Mouse (Mus musculus): ENCODE results near the gene Aspg. TPM values are rescaled to one million over a fixed set of nuclear protein-coding genes. Genes with fewer than 3 reads are reported as not detected.

Gene Aspg
- polyA plus RNA-seq, 1 experiment from 2014 or later, result 0.29 TPM

DNA sequence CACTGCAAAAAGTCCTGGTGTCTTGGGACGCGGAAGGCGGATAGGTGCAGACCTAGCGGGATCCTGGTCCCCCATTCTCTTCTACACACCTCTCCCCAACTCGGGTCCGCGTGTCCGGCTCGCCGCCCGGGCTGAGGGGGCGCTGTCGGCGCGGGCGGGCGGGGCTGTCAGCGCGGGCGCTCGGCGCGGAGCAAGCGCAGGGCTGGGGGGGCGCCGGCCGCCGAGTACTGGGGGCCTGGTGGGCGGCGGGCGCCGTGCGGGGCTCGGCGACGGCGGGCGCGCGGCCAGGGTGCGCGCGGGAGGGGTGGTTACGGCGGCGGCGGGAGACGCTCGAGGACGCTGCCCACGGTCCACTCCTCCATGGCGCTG is 37.3 kb downstream of the Aspg start:
- Histone ChIP-seq H3K36me3 (replicated peaks; ENCODE audit: control insufficient read depth, insufficient read depth) (no peaks in the 10 kb centered on the region), H3K4me1 (replicated peaks; ENCODE audit: control insufficient read depth, insufficient read depth, low read length) (peaks cover 35% of the 10 kb centered on the region), H3K27me3 (ENCODE audit: control insufficient read depth, insufficient read depth, low read length) (peaks cover 70% of the 10 kb centered on the region), H3K4me2 (replicated peaks) (peak overlapping the region; percentile 85), H3K4me3 (replicated peaks; ENCODE audit: low read length) (peak overlapping the region; percentile 55), H3K9ac (peak overlapping the region; percentile 62), H3K9me3 (ENCODE audit: control insufficient read depth, low read length) (no peaks in the 10 kb centered on the region), H3K27ac (peak overlapping the region; percentile 63; the same call in 1 of the 2 replicates)
- ATAC-seq (ENCODE audit: low FRiP score), result no peak
- no peak for DNase-seq (ENCODE audit: low spot score)
- 0% methylated on average over 22 of the region's 52 CpGs for WGBS

DNA sequence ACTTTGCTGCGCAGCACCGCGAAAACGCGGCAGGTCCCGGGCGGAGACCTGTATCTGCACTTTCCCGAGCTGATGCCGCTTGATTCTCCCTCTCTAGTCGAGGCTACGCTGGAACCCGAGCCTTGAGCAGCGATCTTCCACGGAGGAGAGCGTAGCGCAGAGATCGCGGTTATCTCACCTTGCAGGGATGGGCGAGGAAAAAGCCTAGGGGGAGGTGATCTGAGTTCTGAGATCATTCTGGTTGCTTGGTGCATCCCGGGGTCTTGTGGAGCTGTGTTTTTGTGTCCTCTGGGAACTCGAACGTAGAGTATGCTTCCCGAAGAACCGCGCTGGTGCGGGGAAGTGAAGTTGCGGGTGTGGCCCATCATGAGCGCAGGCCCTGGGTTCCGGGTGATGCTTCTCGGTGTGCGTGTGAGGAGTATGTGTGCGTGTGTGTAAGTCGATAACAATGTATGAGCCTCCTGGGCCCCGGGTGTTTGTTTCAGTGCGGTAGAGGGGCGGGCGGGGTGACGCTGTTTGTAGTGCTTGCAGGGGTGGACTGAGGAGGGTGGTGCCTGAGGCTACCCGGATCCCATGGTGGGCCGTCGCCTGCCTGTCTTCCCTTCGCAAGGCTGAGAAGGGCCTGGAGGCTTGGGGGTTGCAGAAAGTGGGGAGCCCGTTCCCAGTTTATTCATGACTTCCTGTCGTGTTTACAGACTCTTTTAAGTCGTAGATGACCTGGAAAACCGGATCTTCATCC is 38.1 kb downstream of the Aspg start:
- H3K27me3 ChIP-seq (ENCODE audit: control insufficient read depth, insufficient read depth, low read length), result peaks cover 70% of the 10 kb centered on the region
- peak overlapping the region; percentile 63; the same call in 1 of the 2 replicates for H3K27ac ChIP-seq
- peak overlapping the region; percentile 85 for H3K4me2 ChIP-seq (replicated peaks)
- peaks cover 35% of the 10 kb centered on the region for H3K4me1 ChIP-seq (replicated peaks; ENCODE audit: control insufficient read depth, insufficient read depth, low read length)
- DNase-seq (ENCODE audit: low spot score), result no peak
- no peaks in the 10 kb centered on the region for H3K36me3 ChIP-seq (replicated peaks; ENCODE audit: control insufficient read depth, insufficient read depth)
- no peaks in the 10 kb centered on the region for H3K9me3 ChIP-seq (ENCODE audit: control insufficient read depth, low read length)
- under 1% methylated on average over 46 of the region's 46 CpGs for WGBS
- peak overlapping the region; percentile 55 for H3K4me3 ChIP-seq (replicated peaks; ENCODE audit: low read length)
- no peak; the same call in 1 of the 2 replicates for ATAC-seq (ENCODE audit: low FRiP score)
- H3K9ac ChIP-seq, result peak overlapping the region; percentile 62

DNA sequence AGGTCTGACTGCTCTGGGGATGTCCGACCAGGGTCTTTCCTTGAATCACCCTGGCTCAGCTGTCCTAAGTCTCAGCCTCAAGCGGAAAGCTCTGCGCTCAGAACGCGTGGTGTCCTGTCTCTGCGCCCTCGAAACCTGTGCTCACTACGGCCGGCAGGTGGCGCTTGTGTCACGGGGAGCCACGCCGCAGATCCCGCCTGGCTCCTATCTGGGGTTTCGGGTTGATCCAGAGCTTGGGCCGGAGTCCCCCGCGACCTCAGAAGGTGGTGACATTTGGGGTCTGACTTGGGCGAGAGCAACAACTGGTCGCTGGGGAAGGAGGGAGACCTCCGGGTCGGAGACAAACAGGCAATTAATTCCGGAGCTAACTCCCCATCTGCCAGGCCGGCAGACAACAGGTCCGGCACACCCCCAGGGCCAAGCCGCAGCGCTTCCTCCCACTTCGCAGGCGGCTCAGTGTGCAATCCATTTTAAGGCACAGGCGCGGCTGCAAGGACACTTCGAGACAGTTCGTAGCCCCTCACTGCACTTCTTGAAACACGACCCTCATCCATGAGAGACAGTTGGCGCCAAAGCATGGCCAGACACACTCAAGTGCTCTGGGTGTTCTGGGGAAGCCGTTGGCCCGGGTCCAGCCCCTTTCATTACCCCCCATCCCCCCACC is 38.9 kb downstream of the Aspg start:
- ATAC-seq (ENCODE audit: low FRiP score) (peak; percentile 59), DNase-seq (ENCODE audit: low spot score) (peak; percentile 91)
- Histone ChIP-seq H3K27me3 (ENCODE audit: control insufficient read depth, insufficient read depth, low read length) (peaks cover 76% of the 10 kb centered on the region), H3K4me1 (replicated peaks; ENCODE audit: control insufficient read depth, insufficient read depth, low read length) (peaks cover 41% of the 10 kb centered on the region), H3K27ac (no peak overlapping the region), H3K4me3 (replicated peaks; ENCODE audit: low read length) (peak overlapping the region; percentile 55), H3K4me2 (replicated peaks) (peak overlapping the region; percentile 85), H3K9ac (peak overlapping the region; percentile 62), H3K9me3 (ENCODE audit: control insufficient read depth, low read length) (no peaks in the 10 kb centered on the region), H3K36me3 (replicated peaks; ENCODE audit: control insufficient read depth, insufficient read depth) (no peaks in the 10 kb centered on the region)
- WGBS, result under 1% methylated on average over 37 of the region's 37 CpGs

DNA sequence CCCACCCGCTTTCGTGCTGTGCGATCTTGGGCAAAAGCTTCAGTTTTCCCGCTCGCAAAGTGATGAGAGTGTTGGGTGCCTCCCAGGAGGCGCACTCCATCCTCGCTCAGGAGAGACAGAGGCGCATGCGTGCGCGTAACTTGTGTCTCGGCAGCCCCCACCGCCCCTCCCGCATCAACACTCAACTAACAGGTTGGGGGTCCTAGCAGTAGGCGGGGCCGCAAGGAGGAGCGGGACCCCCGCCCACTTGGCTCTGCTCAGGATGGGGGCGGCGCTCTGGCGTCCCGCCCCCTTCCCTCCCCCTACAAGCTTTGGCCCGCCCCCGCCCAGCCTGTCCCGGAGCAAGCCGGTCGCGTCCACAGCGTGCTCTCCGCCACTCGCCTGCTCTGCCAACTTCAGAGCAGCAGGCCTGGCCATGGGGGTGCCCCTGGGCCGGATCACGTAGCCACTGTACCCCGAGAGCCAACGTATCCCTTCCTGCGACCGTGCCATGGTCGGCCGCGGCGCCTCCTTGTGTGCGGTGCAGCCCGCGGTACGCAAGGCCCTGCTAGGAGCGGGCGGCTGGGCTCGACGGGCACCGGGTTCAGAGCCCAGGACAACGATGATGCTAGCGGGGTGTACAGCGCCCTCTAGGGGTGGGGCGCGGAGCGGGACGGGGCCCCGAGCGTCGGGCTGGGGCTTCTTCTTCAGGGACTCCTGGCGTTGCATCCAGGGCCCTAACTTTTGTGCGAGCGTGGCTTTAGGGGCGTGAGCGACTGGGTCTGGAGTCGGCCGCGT is 39.6 kb downstream of the Aspg start, which contains the start of gene Kif26a:
TSS of gene Kif26a (plus strand) at position 334 of the 777 bp plus-strand sequence.
- WGBS, result under 1% methylated on average over 59 of the region's 68 CpGs
- Histone ChIP-seq H3K4me1 (replicated peaks; ENCODE audit: control insufficient read depth, insufficient read depth, low read length) (peaks cover 43% of the 10 kb centered on the region), H3K4me3 (replicated peaks; ENCODE audit: low read length) (peak within 1 kb of the TSS; percentile 55), H3K27me3 (ENCODE audit: control insufficient read depth, insufficient read depth, low read length) (peaks cover 69% of the 10 kb centered on the region), H3K9me3 (ENCODE audit: control insufficient read depth, low read length) (no peaks in the 10 kb centered on the region), H3K27ac (peak within 1 kb of the TSS; percentile 53), H3K4me2 (replicated peaks) (peak within 1 kb of the TSS; percentile 85), H3K9ac (peak within 1 kb of the TSS; percentile 62), H3K36me3 (replicated peaks; ENCODE audit: control insufficient read depth, insufficient read depth) (no peaks in the 10 kb centered on the region)
- ATAC-seq (ENCODE audit: low FRiP score), result peak; percentile 40
- DNase-seq (ENCODE audit: low spot score), result peak; percentile 53

DNA sequence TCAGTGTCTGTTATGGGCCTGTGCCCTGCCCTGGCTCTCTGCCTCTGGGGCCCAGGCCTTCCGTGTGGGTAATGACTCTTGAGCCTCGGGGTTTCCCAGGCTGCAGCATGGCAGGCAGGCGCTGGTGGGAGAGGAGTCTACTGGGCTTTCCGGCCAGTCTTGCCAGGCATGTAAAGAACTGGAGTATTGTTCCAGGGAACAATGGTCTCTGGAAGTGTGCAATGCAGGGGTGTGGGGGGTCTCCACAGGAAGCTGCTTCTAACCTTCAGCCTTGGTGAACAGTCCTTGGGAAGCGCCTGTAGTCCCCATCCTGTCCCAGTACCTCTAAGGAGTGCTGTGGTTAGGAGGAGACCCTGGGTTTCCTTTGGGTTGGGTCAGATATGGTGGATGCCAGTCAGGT is 40.9 kb downstream of the Aspg start:
- Histone ChIP-seq H3K4me3 (replicated peaks; ENCODE audit: low read length) (peak overlapping the region; percentile 55), H3K27me3 (ENCODE audit: control insufficient read depth, insufficient read depth, low read length) (peaks cover 55% of the 10 kb centered on the region), H3K36me3 (replicated peaks; ENCODE audit: control insufficient read depth, insufficient read depth) (no peaks in the 10 kb centered on the region), H3K4me2 (replicated peaks) (peak overlapping the region; percentile 85), H3K4me1 (replicated peaks; ENCODE audit: control insufficient read depth, insufficient read depth, low read length) (peaks cover 43% of the 10 kb centered on the region), H3K27ac (no peak overlapping the region), H3K9ac (peak overlapping the region; percentile 62), H3K9me3 (ENCODE audit: control insufficient read depth, low read length) (no peaks in the 10 kb centered on the region)
- ATAC-seq (ENCODE audit: low FRiP score) (no peak), DNase-seq (ENCODE audit: low spot score) (no peak)
- 23% methylated on average over 5 of the region's 5 CpGs for WGBS

DNA sequence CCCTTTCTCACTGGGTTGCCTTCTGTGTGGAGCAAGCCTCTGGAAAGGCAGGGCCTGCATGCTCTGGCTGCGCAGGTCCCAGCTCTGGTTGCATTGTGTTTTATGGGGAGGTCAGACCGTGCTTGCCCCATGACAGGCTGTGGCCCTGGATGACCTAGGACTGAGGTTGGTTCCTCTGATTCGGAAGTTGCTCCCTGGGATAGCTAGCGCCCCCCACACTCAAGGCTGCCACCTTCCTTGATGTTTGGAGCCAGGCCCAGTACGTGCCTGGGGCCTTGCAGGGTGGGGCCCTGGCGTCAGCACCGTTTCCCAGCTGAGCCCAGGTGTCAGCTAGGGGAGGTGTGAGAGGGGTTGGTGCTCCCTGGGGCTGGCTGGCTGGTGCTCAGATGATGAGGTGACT is 43.5 kb downstream of the Aspg start:
- Histone ChIP-seq H3K27me3 (ENCODE audit: control insufficient read depth, insufficient read depth, low read length) (peaks cover 38% of the 10 kb centered on the region), H3K27ac (no peak overlapping the region)
- ATAC-seq (ENCODE audit: low FRiP score), result no peak

DNA sequence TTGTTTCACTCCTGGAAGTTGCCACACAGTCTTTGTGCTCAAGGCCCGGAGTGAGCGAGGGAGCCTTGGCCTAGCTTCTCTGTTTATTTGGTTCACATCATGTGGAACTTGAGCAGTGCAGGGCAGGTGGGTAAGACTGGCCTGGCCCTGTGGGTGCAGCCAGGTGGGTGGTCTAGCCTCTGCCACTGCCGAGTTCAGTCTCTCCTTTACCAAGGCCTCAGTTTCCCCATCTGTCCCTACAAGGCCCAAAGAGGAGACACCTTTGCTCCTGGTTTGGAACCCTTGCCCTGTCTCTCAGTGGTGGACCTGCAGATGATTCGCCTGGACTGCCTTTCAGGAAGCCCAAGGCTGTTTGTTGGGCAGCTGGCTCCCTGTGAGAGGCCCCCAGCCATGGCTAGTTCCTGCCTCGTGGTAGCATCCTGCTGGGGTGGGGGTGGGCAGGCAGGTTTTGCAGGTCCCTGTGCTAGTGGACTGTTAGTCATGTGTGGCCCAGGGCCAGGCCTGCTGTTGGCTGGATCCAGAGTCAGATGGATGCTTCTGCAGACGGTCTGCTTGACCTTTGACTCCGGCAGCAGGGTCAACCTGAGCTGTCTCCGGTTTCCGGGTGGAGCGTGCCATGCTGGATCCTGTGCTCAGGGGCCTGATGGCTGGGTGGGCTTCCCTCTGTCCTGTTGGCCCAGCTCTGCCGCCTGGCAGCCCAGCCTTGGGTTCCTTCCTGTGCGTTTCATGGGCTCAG is 44.9 kb downstream of the Aspg start:
- Histone ChIP-seq H3K27ac (no peak overlapping the region), H3K4me2 (replicated peaks) (no peak overlapping the region), H3K36me3 (replicated peaks; ENCODE audit: control insufficient read depth, insufficient read depth) (no peaks in the 10 kb centered on the region), H3K9ac (no peak overlapping the region), H3K4me1 (replicated peaks; ENCODE audit: control insufficient read depth, insufficient read depth, low read length) (peaks cover 34% of the 10 kb centered on the region), H3K27me3 (ENCODE audit: control insufficient read depth, insufficient read depth, low read length) (peaks cover 27% of the 10 kb centered on the region), H3K4me3 (replicated peaks; ENCODE audit: low read length) (no peak overlapping the region), H3K9me3 (ENCODE audit: control insufficient read depth, low read length) (no peaks in the 10 kb centered on the region)
- ATAC-seq (ENCODE audit: low FRiP score) (no peak), DNase-seq (ENCODE audit: low spot score) (no peak)
- 56% methylated on average over 12 of the region's 12 CpGs for WGBS

More for the DNA sequence above, 43.5 kb downstream of the Aspg start:
- H3K4me1 ChIP-seq (replicated peaks; ENCODE audit: control insufficient read depth, insufficient read depth, low read length), result peaks cover 36% of the 10 kb centered on the region
- no peak overlapping the region for H3K9ac ChIP-seq
- DNase-seq (ENCODE audit: low spot score), result no peak
- whole genome bisulfite sequencing, result 60% methylated on average over 7 of the region's 7 CpGs
- peak overlapping the region; percentile 25 for H3K4me2 ChIP-seq (replicated peaks)
- H3K36me3 ChIP-seq (replicated peaks; ENCODE audit: control insufficient read depth, insufficient read depth), result no peaks in the 10 kb centered on the region
- H3K9me3 ChIP-seq (ENCODE audit: control insufficient read depth, low read length), result no peaks in the 10 kb centered on the region
- no peak overlapping the region for H3K4me3 ChIP-seq (replicated peaks; ENCODE audit: low read length)

DNA sequence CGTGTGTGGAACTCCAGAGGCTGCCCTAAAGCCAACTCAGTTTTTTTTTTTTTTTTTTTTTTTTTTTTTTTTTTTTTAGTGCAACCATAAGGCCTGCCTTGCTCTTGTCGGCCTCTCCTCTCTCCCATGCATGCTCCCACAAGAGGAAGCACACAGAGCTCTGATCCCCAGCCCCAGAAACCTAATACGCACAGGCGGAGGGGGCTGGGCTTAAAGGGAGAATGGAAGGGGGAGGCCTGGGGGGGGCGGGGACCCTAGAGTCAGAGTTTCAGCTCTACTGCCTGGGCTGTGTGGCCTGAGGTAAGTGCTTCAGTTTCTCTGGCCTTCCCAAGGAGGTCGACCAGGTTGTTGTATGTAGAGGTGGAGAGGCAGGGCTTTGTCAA is 45.5 kb downstream of the Aspg start:
- DNase-seq (ENCODE audit: low spot score) (no peak), ATAC-seq (ENCODE audit: low FRiP score) (no peak)
- Histone ChIP-seq H3K36me3 (replicated peaks; ENCODE audit: control insufficient read depth, insufficient read depth) (no peaks in the 10 kb centered on the region), H3K4me1 (replicated peaks; ENCODE audit: control insufficient read depth, insufficient read depth, low read length) (peaks cover 30% of the 10 kb centered on the region), H3K27me3 (ENCODE audit: control insufficient read depth, insufficient read depth, low read length) (peaks cover 24% of the 10 kb centered on the region), H3K27ac (no peak overlapping the region), H3K9ac (no peak overlapping the region), H3K9me3 (ENCODE audit: control insufficient read depth, low read length) (no peaks in the 10 kb centered on the region), H3K4me3 (replicated peaks; ENCODE audit: low read length) (no peak overlapping the region), H3K4me2 (replicated peaks) (no peak overlapping the region)
- 50% methylated on average over 6 of the region's 6 CpGs for WGBS

All from hindbrain, embryonic 14.5 days (tissue).